Mouse (Mus musculus) G1E (cell line): ENCODE data around the gene Bcl9l. TPM values are rescaled to one million over a fixed set of nuclear protein-coding genes. Genes with fewer than 3 reads are reported as not detected.

Source experiments
- ATAC-seq: 2 replicates; pipeline ENCODE4 v1.8.0; 2016; ENCODE audit warnings: mild to moderate bottlenecking; ENCODE audit not compliant: insufficient number of reproducible peaks, poor library complexity, low FRiP score, severe bottlenecking; ENCODE audit errors: extremely low read depth
- DNase-seq: peaks from one replicate; pipeline ENCODE4 v3.0.0; 2012; ENCODE audit warnings: low spot score
- H3K27me3 ChIP-seq: 2 replicates; pipeline ENCODE4 v1.6.1; 2012; ENCODE audit warnings: mild to moderate bottlenecking, low read length, inconsistent platforms; ENCODE audit not compliant: insufficient read depth
- H3K36me3 ChIP-seq: replicated peaks from 2 replicates; pipeline ENCODE3; 2012; ENCODE audit warnings: mild to moderate bottlenecking, inconsistent platforms
- H3K4me1 ChIP-seq: 2 replicates; pipeline ENCODE4 v1.6.1; 2012; ENCODE audit warnings: low read depth, low read length, inconsistent platforms, mixed read lengths; ENCODE audit not compliant: insufficient read depth
- H3K4me3 ChIP-seq: 2 replicates; pipeline ENCODE4 v1.5.1; 2012; ENCODE audit warnings: low read depth, mild to moderate bottlenecking, inconsistent platforms, low read length, moderate library complexity, mixed read lengths
- H3K9me3 ChIP-seq: replicated peaks from 2 replicates; pipeline ENCODE4 v1.6.1; 2012; ENCODE audit warnings: inconsistent platforms
- CTCF ChIP-seq: IDR thresholded peaks from 2 replicates; pipeline ENCODE4 v1.5.1; 2012; ENCODE audit warnings: low read depth, low read length, inconsistent platforms, mixed read lengths
- GATA1 ChIP-seq: IDR thresholded peaks from 2 replicates; pipeline ENCODE4 v1.6.1; 2012; ENCODE audit warnings: borderline replicate concordance, low read length, inconsistent platforms, mixed read lengths
- GATA2 ChIP-seq: IDR thresholded peaks from 2 replicates; pipeline ENCODE4 v1.6.1; 2012; ENCODE audit warnings: low read depth, low read length, inconsistent platforms, borderline replicate concordance
- POLR2AphosphoS5 ChIP-seq: IDR thresholded peaks from 2 replicates; pipeline ENCODE4 v1.6.1; 2012; ENCODE audit warnings: low read depth, low read length, inconsistent platforms; ENCODE audit not compliant: insufficient replicate concordance
- TAL1 ChIP-seq: conservative IDR thresholded peaks from 2 replicates; pipeline ENCODE4 v1.6.1; 2012; ENCODE audit warnings: low read depth, low read length, inconsistent platforms, mixed read lengths
- polyA plus RNA-seq: library from polyadenylated mRNA; stranded (reverse); fragments of >175 nt; gene quantifications from 2 replicates; pipeline ENCODE4 v1.2.3, GENCODE M21; 2012
- total RNA-seq, 2 experiments: library from RNA; stranded (forward) in 1 of 2; stranded (reverse) in 1 of 2; fragments of 200-1000 nt in 1 of 2; fragments of >200 nt in 1 of 2; fragmentation: Nextera tagmentation in 1 of 2; gene quantifications; 2 replicates each; pipeline ENCODE4 v1.2.3; 2014 to 2017

Bcl9l gene
- total and polyA plus RNA-seq, 3 experiments: 0.14 to 0.16 TPM; not detected in 1

DNA sequence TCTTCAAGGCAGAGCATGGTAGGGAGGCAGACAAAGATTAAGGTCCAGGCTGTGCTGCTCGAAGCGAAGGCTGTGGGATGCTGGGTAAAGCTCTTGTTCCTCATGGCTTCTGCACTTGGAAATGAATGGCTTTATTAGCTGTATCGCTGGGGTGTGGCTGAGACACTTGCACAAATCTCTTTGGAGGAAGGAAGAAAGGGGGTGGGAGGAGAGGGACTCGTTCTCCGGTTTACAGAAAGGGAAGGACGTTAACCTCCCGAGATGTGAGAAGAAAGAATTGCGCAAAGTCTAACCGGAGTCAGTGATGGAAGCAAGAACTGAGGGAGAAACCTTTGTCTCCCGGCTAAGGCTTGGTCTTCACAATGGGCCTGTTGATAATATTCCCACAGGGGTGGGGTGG, 68.5 kb downstream of the Bcl9l start:
- no peaks in the 10 kb centered on the region for H3K4me1 ChIP-seq
- ATAC-seq: no peak
- H3K4me3 ChIP-seq: no peak overlapping the region
- H3K36me3 ChIP-seq: no peaks in the 10 kb centered on the region
- DNase-seq: no peak
- peaks cover 11% of the 10 kb centered on the region for H3K27me3 ChIP-seq
- no peaks in the 10 kb centered on the region for H3K9me3 ChIP-seq
- TF ChIP-seq GATA2: no peak
- TF ChIP-seq GATA1: no peak
- no peak for TF ChIP-seq POLR2AphosphoS5
- no peak for TF ChIP-seq CTCF
- TF ChIP-seq TAL1: no peak

DNA sequence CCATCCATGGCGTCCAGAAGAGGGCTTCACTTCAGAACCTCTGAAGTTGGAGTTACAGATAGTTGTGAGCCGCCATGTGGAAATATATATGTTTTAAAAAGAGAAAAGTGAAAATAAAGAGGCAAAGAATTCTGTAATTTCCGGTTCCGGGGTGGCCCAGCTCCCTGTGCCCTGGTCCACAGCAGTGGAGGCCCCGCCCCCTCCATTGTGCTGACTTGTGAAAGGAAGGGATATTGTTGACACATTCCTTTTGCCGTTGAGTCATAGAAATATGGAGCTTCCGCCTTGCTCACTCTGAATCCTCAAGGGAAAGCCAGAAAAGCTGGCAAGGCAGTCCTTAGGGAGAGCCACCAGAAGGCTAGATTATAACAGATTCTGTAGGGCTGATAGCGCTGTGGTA, 69.5 kb downstream of the Bcl9l start:
- no peaks in the 10 kb centered on the region for H3K36me3 ChIP-seq
- no peak for DNase-seq
- peaks cover 11% of the 10 kb centered on the region for H3K27me3 ChIP-seq
- H3K4me3 ChIP-seq: no peak overlapping the region
- TF ChIP-seq TAL1 (no peak), GATA2 (no peak), GATA1 (no peak), POLR2AphosphoS5 (no peak), CTCF (no peak)
- no peaks in the 10 kb centered on the region for H3K9me3 ChIP-seq
- no peak for ATAC-seq
- H3K4me1 ChIP-seq: no peaks in the 10 kb centered on the region

Other genes starting within 250 kb of the Bcl9l start
Only the 20 nearest of the 21 such genes appear.
- not detected in 2 replicates for gene Ccdc153, start 242.1 kb upstream of the Bcl9l start, total RNA-seq (2014; fragmentation: Nextera tagmentation)
- gene Ccdc153, start 242.1 kb upstream of the Bcl9l start, total RNA-seq (2017): not detected in 2 replicates
- not detected in 2 replicates for gene Ccdc153, start 242.1 kb upstream of the Bcl9l start, polyA plus RNA-seq
- gene Pdzd3, start 231.4 kb upstream of the Bcl9l start, total RNA-seq (2014; fragmentation: Nextera tagmentation): not detected in 2 replicates
- gene Pdzd3, start 231.4 kb upstream of the Bcl9l start, total RNA-seq (2017): not detected in 2 replicates
- gene Pdzd3, start 231.4 kb upstream of the Bcl9l start, polyA plus RNA-seq: not detected in 2 replicates
- gene Nlrx1, start 214.2 kb upstream of the Bcl9l start, total RNA-seq (2014; fragmentation: Nextera tagmentation): not detected in 2 replicates
- 0.05 TPM in 1 of 2 replicates, not detected in the other for gene Nlrx1, start 214.2 kb upstream of the Bcl9l start, total RNA-seq (2017)
- gene Nlrx1, start 214.2 kb upstream of the Bcl9l start, polyA plus RNA-seq: 0.02 and 0.03 TPM in 2 replicates
- gene Abcg4, start 194.2 kb upstream of the Bcl9l start, total RNA-seq (2014; fragmentation: Nextera tagmentation): 29.1 and 58.5 TPM in 2 replicates
- 1.8 and 3.6 TPM in 2 replicates for gene Abcg4, start 194.2 kb upstream of the Bcl9l start, total RNA-seq (2017)
- 18.4 and 20.3 TPM in 2 replicates for gene Abcg4, start 194.2 kb upstream of the Bcl9l start, polyA plus RNA-seq
- gene Hinfp, start 177.2 kb upstream of the Bcl9l start, total RNA-seq (2014; fragmentation: Nextera tagmentation): 26.3 and 46.1 TPM in 2 replicates
- gene Hinfp, start 177.2 kb upstream of the Bcl9l start, total RNA-seq (2017): 22.0 and 23.1 TPM in 2 replicates
- 5.4 and 8.4 TPM in 2 replicates for gene Hinfp, start 177.2 kb upstream of the Bcl9l start, polyA plus RNA-seq
- gene C2cd2l, start 162.5 kb upstream of the Bcl9l start, total RNA-seq (2014; fragmentation: Nextera tagmentation): 9.5 and 19.3 TPM in 2 replicates
- gene C2cd2l, start 162.5 kb upstream of the Bcl9l start, total RNA-seq (2017): 6.3 TPM in 2 replicates
- gene C2cd2l, start 162.5 kb upstream of the Bcl9l start, polyA plus RNA-seq: 35.8 and 40.9 TPM in 2 replicates
- 33.6 and 36.5 TPM in 2 replicates for gene Dpagt1, start 156.8 kb upstream of the Bcl9l start, total RNA-seq (2014; fragmentation: Nextera tagmentation)
- gene Dpagt1, start 156.8 kb upstream of the Bcl9l start, total RNA-seq (2017): 11.8 and 12.3 TPM in 2 replicates
- gene Dpagt1, start 156.8 kb upstream of the Bcl9l start, polyA plus RNA-seq: 6.5 and 6.8 TPM in 2 replicates
- gene H2afx, start 148.1 kb upstream of the Bcl9l start, total RNA-seq (2014; fragmentation: Nextera tagmentation): 227 and 235 TPM in 2 replicates
- 240 and 251 TPM in 2 replicates for gene H2afx, start 148.1 kb upstream of the Bcl9l start, total RNA-seq (2017)
- gene H2afx, start 148.1 kb upstream of the Bcl9l start, polyA plus RNA-seq: 762 and 998 TPM in 2 replicates
- gene Hmbs, start 138.6 kb upstream of the Bcl9l start, total RNA-seq (2014; fragmentation: Nextera tagmentation): 82.7 and 175 TPM in 2 replicates
- gene Hmbs, start 138.6 kb upstream of the Bcl9l start, total RNA-seq (2017): 108 and 148 TPM in 2 replicates
- 86.9 and 90.1 TPM in 2 replicates for gene Hmbs, start 138.6 kb upstream of the Bcl9l start, polyA plus RNA-seq
- gene Vps11, start 121.2 kb upstream of the Bcl9l start, total RNA-seq (2014; fragmentation: Nextera tagmentation): 13.6 and 15.7 TPM in 2 replicates
- 26.4 and 27.0 TPM in 2 replicates for gene Vps11, start 121.2 kb upstream of the Bcl9l start, total RNA-seq (2017)
- gene Vps11, start 121.2 kb upstream of the Bcl9l start, polyA plus RNA-seq: 6.7 and 7.7 TPM in 2 replicates
- gene Hyou1, start 103.3 kb upstream of the Bcl9l start, total RNA-seq (2014; fragmentation: Nextera tagmentation): 51.8 and 55.8 TPM in 2 replicates
- 31.2 and 36.6 TPM in 2 replicates for gene Hyou1, start 103.3 kb upstream of the Bcl9l start, total RNA-seq (2017)
- gene Hyou1, start 103.3 kb upstream of the Bcl9l start, polyA plus RNA-seq: 21.1 and 27.9 TPM in 2 replicates
- gene Slc37a4, start 86.0 kb upstream of the Bcl9l start, total RNA-seq (2014; fragmentation: Nextera tagmentation): 10.0 and 16.0 TPM in 2 replicates
- gene Slc37a4, start 86.0 kb upstream of the Bcl9l start, total RNA-seq (2017): 24.4 and 31.7 TPM in 2 replicates
- 10.4 and 11.8 TPM in 2 replicates for gene Slc37a4, start 86.0 kb upstream of the Bcl9l start, polyA plus RNA-seq
- 661 and 718 TPM in 2 replicates for gene Rps25, start 75.7 kb upstream of the Bcl9l start, total RNA-seq (2014; fragmentation: Nextera tagmentation)
- gene Rps25, start 75.7 kb upstream of the Bcl9l start, total RNA-seq (2017): 2,498 and 2,521 TPM in 2 replicates
- 230 and 272 TPM in 2 replicates for gene Rps25, start 75.7 kb upstream of the Bcl9l start, polyA plus RNA-seq
- 31.8 and 52.9 TPM in 2 replicates for gene Trappc4, start 75.2 kb upstream of the Bcl9l start, total RNA-seq (2014; fragmentation: Nextera tagmentation)
- 69.1 and 71.4 TPM in 2 replicates for gene Trappc4, start 75.2 kb upstream of the Bcl9l start, total RNA-seq (2017)
- 6.3 and 9.6 TPM in 2 replicates for gene Trappc4, start 75.2 kb upstream of the Bcl9l start, polyA plus RNA-seq
- 32.2 and 34.4 TPM in 2 replicates for gene Ccdc84, start 64.3 kb upstream of the Bcl9l start, total RNA-seq (2014; fragmentation: Nextera tagmentation)
- 23.7 and 25.1 TPM in 2 replicates for gene Ccdc84, start 64.3 kb upstream of the Bcl9l start, total RNA-seq (2017)
- gene Ccdc84, start 64.3 kb upstream of the Bcl9l start, polyA plus RNA-seq: 10.2 and 10.4 TPM in 2 replicates
- not detected in 2 replicates for gene Foxr1, start 41.7 kb upstream of the Bcl9l start, total RNA-seq (2014; fragmentation: Nextera tagmentation)
- 0.11 TPM in 1 of 2 replicates, not detected in the other for gene Foxr1, start 41.7 kb upstream of the Bcl9l start, total RNA-seq (2017)
- not detected in 2 replicates for gene Foxr1, start 41.7 kb upstream of the Bcl9l start, polyA plus RNA-seq
- not detected in 2 replicates for gene Upk2, start 27.8 kb upstream of the Bcl9l start, total RNA-seq (2014; fragmentation: Nextera tagmentation)
- not detected in 2 replicates for gene Upk2, start 27.8 kb upstream of the Bcl9l start, total RNA-seq (2017)
- not detected in 2 replicates for gene Upk2, start 27.8 kb upstream of the Bcl9l start, polyA plus RNA-seq
- not detected in 2 replicates for gene Cxcr5, start 79.1 kb downstream of the Bcl9l start, total RNA-seq (2014; fragmentation: Nextera tagmentation)
- 0.06 and 0.22 TPM in 2 replicates for gene Cxcr5, start 79.1 kb downstream of the Bcl9l start, total RNA-seq (2017)
- not detected in 2 replicates for gene Cxcr5, start 79.1 kb downstream of the Bcl9l start, polyA plus RNA-seq
- 74.7 and 88.2 TPM in 2 replicates for gene Ddx6, start 122.1 kb downstream of the Bcl9l start, total RNA-seq (2014; fragmentation: Nextera tagmentation)
- 49.9 and 54.5 TPM in 2 replicates for gene Ddx6, start 122.1 kb downstream of the Bcl9l start, total RNA-seq (2017)
- 21.7 and 23.2 TPM in 2 replicates for gene Ddx6, start 122.1 kb downstream of the Bcl9l start, polyA plus RNA-seq
- gene Treh, start 190.4 kb downstream of the Bcl9l start, total RNA-seq (2014; fragmentation: Nextera tagmentation): not detected in 2 replicates
- not detected in 2 replicates for gene Treh, start 190.4 kb downstream of the Bcl9l start, total RNA-seq (2017)
- not detected in 2 replicates for gene Treh, start 190.4 kb downstream of the Bcl9l start, polyA plus RNA-seq